Mouse (Mus musculus): ENCODE data around the gene Slc39a5.

DNA sequence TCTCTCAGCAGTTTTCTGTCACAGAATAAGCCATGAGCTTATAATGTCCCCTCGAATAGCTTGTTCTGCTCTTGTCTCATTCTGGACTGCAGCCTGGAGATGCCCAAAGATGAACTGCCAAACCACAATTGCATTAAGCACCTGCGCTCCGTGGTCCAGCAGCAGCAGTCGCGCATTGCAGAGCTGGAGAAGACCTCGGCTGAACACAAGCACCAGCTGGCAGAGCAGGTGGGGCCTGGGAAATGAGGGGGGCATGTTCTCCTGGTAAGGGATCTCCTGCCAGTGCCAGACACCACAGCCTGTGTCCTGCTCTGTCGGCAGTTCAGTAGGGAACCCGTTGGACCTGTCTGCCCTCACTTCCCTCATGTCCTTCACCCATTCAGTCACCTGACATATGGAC lies 35.3 kb upstream of the Slc39a5 start:
- TF ChIP-seq CTCF (IDR thresholded peaks at IDR 0.05; ENCODE audit: borderline replicate concordance, extremely low read depth, insufficient read depth, insufficient read length), result no peak
- no peak for TF ChIP-seq POLR2A (IDR thresholded peaks at IDR 0.05; ENCODE audit: borderline replicate concordance, extremely low read depth, insufficient read depth, insufficient read length, poor library complexity, severe bottlenecking)

Measured in brain, embryonic 14.5 days (tissue).